Mouse (Mus musculus) liver (tissue): ENCODE results near the gene Tsen2.

ENCODE experiments used
- DNase-seq: peaks from one replicate; pipeline ENCODE4 v3.0.0-alpha.2; 2020; ENCODE audit warnings: mixed read lengths

Tsen2 gene

DNA sequence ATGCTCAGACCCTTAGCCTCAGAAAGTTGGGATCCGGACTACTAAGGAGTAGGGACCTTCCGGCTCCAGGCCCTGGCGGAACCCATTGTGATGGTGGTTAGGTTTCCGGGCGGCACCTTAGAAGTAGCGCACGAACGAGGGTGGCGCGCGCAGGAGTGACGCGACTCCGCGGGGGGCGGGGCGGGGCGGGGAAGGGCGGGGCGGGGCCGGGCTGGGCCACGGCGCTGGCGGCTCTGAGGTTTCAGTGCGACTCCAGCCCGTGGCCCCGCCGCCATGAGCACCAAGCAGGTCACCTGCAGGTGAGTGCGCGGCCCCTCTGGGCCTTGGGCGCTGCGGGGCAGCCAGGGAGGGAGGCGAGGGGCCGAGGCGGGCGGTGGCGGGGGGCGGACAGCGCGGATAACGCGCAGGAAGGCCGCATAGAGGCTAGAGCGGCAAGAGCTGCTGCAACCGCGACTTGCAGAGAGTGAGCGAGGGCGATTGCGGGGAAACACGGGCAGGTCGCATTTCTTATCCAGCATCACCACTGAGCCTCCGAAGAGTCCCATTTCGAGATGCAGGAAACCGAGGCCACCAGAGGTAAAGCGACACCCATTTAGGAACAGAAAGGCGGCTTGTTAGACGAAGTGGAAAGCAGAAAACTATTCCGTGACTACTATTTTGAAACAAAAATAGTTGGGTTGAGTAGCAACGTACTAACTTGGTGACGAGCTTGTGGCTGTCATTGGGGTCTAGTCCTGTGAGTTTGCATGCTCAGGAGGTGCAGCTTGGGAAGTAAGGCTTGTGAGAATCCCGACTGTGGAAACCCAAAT lies 57.5 kb downstream of the Tsen2 start, which contains the start of gene Mkrn2:
Mkrn2 (plus strand) TSS at position 188 of the 809 bp plus-strand sequence.
- peak; percentile 91 for DNase-seq

- DNase-seq: no peak
Observed at GRCm38 (mm10) chr6:115606461-115606860, 62.0 kb downstream of the Tsen2 start.

- no peak for DNase-seq
Observed at GRCm38 (mm10) chr6:115607429-115607828, 63.0 kb downstream of the Tsen2 start.

- peak; percentile 38 for DNase-seq
Observed at GRCm38 (mm10) chr6:115609121-115609520, 64.7 kb downstream of the Tsen2 start.

- no peak for DNase-seq
Observed at GRCm38 (mm10) chr6:115610301-115610700, 65.8 kb downstream of the Tsen2 start.

- no peak for DNase-seq
Observed at GRCm38 (mm10) chr6:115613793-115614192, 69.3 kb downstream of the Tsen2 start.

DNA sequence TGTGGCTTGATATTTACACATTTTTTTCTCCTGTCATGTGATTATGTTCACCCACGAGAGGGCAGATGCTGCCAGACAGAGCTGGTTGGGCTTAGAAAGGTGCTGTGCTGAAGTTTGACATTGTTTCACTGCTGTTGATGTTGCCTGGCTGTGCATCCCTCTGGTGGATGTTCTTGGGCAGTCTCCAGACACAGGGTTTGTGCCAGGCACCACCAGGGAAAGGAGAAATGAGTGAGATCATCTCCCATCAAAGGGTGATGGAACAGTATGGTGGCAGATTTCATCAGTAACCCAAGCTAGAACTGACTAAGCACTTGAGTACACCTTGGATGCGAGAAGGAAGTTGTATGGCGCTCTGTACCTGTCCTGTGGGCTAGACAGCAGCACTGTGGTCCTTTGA lies 71.5 kb downstream of the Tsen2 start:
- no peak for DNase-seq

DNA sequence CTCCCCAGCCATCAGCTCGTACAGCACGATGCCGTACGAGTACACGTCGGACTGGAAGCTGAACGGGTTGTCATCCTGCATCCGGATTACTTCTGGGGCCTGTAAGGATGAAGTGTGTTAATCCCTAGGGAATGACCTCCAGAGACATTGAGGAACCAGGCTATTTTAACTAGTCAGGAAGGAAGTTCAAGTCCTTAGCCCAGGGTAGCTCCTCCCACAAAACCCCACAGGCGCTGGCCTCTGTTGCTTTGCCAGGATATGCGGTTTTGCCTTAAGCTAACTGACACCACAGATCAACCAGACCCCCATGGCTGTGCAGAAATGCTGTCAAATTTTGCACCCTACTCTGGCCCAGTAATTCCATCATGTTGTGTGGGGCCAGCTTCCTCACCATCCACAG lies 75.4 kb downstream of the Tsen2 start:
- DNase-seq: no peak

GRCm38 (mm10) chr6:115620942-115621341 lies 76.5 kb downstream of the Tsen2 start:
- no peak for DNase-seq

DNA sequence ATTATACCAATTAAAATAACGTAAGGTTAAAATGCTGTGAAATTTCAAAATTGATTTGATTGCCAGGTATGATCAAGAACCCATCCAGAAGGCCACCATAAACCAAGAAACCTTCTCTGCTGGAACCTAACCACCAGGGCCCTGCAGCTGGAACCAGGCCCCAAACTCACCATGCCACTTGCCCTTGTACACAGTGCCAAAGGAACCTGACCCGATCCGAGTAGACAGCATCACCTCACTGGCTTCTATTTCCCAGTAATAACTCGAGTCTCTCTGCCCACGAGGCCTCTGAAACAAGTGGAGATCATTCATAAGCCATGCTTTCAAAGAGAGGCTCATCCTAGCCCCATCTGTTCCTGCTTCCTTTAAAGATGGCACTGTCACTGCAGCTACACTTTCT lies 81.7 kb downstream of the Tsen2 start:
- DNase-seq: no peak
